Mouse (Mus musculus) NIH3T3 (cell line): ENCODE results near the gene Ttc1.

Experiments
- DNase-seq: peaks from one replicate; pipeline ENCODE4 v3.0.0-alpha.2; 2012; ENCODE audit warnings: low read depth

Gene Ttc1

GRCm38 (mm10) chr11:43703552-43703951 lies 44.3 kb downstream of the Ttc1 start:
- DNase-seq: peak; percentile 14

DNA sequence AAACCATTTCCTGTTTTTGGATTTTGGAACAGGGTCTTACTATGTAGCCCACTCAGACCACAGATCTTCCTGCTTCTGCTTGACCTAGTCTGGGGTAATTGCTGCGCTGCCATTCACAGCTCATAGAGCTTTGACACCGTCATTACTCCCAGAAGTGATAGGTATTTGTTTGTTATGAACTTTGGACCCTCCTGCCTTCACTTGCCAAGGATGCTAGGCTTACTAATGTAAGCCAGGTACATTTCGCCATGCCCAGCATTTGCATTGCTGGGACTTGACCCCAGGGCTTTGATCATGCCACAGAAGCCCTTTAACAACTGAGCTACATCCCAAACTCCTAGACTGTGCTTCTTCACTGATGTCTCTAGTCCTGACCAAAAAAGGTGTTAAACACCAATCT lies 47.5 kb downstream of the Ttc1 start:
- DNase-seq: no peak

DNA sequence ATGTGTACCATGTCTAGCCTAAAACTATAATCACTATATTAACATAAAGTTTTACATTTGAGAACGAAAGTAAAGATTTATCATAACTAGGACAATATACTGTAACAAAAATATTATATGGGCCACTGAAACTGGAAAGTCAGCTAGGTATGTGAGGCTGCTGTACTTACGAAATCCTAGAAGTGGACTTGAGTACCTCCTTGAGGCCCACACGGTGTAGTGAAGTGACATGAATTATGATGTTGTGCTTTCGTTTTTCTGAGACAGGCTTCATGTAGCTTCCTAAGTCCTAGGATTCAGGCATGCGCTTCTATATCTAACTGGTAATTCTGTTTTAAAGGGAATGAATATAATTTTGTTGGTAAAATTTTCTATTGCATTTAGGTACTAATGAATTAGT lies 49.2 kb downstream of the Ttc1 start:
- no peak for DNase-seq

GRCm38 (mm10) chr11:43696623-43697022 lies 51.2 kb downstream of the Ttc1 start:
- DNase-seq: no peak

- no peak for DNase-seq
These were observed 59.0 kb downstream of the Ttc1 start for GRCm38 (mm10) chr11:43688850-43689249.

DNA sequence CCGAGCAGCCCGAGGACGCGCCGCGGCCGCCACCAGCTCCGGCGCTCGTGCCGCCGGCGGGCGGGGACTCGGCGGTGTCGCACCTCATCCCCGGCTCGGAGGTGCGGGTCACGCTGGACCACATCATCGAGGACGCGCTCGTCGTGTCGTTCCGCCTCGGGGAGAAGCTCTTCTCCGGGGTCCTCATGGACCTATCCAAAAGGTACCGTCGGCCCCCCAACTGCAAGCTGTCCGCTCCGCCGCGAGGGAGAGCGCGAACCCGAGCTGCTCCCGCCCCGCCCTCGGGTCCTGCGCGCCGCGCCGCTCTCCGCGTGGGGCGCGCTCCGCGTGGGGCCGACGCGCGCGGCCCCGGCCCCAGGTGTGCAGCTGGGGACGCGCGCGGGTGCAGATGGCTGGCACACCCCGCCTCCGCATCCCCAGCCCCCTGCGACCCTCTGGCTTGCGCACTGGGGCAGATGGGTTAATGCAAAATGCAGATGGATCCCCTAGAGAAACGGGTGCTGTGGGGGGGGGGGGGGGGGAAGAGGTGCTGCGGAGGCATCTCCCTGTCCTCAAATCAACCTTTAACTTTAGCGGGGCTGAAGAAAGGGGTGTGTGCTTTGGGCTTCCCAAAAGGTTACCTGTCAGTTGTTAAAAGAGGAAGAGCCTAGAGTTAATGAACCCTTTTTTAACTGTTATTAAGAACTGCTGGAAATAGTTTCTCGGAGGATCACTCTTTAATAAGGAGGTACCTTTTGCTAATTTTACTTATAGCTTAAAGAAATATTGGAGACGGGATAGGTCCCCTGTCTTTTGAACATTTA lies 65.2 kb downstream of the Ttc1 start:
- peak; percentile 73 for DNase-seq

DNA sequence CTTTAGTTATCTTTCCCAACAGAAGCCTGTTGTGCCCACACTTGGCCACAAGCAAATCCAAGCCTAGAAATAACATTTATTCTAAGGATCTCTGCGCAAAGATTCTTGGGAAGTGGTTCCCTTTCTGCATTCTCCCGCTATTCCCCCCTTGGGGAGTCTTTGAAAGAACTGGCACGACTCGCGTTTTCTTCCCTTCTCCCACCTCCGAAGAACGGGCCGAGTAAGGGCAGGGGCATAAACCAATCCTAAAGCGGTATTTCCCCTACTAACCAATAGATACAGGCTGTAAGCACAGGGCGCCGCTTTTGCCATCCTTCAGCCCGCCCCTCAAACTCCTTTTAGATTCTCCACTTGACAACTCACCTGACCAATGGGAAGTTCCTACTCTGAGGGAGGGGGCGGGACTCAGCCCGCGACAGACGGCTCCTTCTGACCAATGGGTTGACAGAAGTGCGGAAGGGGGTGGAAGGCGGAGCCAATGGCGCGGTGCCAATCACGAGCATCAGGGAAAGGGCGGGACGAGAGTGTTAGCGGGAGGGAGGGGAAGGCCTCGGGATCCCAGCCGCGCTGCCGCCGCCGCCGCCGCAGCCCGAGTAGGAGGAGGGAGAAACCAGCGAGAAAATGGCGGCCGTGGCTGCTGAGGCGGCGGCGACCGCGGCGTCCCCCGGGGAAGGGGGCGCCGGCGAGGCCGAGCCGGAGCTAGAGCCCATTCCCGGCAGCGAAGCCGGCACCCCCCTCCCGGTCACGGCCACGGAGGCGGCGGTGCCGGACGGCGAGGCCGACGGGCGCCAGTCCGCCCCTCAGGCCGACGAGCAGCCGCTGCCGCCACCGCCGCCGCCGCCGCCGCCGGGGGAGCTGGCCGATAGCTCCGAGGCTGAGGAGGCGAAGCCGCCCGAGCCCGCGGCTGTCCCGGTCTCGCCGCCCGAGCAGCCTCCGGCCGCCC lies 66.1 kb downstream of the Ttc1 start, which contains the start of gene Pwwp2a:
Pwwp2a (plus strand) TSS at position 527 of the 943 bp plus-strand sequence.
- DNase-seq: peak; percentile 100
